Mouse (Mus musculus): ENCODE measurements around the gene Kank3. TPM values are rescaled to one million over a fixed set of nuclear protein-coding genes. Genes with fewer than 3 reads are reported as not detected.

Gene Kank3
- 2.0 TPM for total RNA-seq (2023)

DNA sequence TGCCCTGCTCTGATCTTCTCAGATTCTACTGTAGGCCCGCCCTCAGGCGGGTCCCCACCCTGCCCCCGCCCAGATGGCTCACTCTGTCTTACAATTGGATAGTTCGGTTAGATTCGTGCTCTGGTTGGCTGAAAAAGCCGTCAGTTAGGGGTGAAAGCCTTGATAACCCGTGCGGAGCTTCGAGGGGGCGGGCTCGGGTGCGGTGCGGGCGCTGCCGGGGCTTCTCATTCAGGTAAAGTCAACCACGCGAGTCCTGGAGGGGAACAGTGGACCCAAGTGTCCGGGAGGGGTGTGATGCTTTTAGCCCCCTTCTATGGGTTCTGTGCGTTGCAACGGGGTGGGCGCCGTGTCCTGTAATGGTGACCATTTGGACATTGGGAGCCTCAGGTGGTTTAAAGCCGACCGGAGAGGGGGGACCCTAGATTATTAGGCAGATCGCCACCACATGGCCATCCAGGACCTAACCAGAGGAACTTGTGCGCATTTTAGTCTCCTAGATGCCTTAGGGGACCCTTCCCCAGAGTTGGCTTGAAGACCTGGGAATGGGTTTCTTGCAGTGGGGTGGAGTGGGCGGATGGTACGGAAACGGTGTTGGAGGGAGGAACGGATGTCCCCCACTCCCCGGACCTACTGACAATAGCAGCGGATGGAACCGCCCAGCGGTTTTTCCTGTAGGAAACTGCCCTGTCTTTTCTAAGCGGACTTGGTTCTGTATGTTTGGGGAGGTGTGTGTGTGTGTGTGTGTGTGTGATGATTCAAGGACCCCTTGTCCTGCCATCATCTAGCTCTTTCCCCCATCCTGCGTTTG, at the start of gene Kank3:
Gene Kank3, plus strand, starts transcription at position 186 of the 808 bp plus-strand sequence.

DNA sequence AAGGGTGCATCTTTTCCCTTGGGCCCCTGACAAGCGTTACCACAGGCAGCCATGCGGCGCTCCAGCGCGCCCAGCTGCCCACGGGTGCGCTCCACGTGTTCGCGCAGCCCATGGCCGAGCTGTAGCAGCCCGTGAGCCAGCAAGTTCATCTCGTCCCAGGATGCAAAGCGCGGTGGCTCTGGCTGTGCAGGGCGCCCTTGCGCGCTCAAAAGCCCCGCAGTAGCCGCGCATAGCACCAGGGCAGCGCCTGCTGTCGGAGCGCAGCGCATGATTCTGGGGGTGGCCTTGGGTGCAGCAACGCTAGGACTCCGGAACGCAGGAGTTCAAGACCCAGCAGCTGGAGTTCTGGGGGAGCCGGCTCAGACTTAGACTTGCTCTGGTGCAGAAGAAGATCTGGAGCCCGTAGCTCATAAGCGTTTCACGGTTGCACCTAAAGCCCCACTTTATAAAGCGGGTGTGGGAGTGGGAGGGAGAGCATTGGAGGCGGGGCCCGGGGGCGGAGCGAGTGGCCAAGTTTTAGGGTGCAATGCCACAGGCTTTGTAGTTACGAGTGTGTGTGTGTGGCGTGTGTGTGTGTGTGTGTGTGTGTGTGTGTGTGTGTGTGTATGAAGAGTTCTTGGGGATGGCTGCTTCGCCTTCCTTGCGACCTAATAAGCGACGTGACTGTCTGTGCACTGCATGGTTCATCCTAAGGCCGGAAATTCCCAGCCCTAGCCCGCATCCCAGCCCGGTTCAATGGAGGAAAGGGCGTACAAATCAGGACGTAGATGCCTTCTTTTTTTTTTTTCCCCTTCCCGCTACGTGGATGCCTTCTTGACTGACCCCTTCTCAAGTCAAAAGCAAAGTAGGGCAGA, 29.0 kb upstream of the Kank3 start, which contains the start of gene Angptl4:
Gene Angptl4, minus strand, starts transcription at position 707 of the 854 bp plus-strand sequence.

DNA sequence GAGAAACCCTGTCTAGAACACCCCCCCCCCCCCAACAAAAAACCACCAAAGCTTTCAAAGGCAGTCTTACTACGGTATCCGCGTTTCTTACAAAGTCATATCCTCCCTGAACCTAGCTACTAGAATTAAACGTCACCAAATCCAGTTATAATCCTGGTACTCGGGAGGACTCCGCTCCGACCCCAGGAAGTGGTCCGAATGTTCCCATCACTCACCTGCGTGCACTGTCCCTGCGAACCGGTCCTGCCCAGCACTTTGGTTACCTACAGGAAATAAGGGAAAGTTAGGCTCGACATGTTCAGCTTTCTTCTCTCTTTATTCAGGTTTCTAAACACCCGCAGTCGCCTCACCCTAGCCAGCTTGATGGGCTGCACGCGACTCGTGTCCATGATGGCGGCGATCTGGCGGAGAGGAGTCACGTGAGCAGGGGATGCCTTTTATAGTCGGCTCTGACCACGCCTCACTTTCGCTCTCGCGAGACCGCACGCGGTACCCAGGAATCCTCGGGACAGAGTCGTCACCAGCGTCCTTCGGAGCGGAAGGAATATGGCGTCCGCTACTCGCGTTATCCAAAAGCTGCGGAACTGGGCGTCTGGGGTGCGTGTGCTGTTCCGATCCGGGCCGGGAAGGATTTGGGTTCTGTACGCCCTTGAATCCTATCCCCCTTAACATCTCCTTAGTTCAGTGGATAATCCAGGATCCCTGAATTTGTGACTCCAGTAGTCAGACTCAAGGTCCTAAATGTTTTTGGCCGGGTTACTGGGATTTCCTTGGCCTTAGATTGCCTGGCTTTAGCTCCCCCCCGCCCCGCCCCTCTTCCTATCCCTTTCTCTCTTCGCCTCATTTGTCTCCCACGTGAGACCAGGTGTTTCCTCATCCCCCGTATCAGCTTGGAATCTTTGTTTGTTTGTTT, 14.0 kb downstream of the Kank3 start, which contains the start of the genes Rps28 and Ndufa7:
Gene Rps28, minus strand, starts transcription at position 479 of the 913 bp plus-strand sequence.
Gene Ndufa7, plus strand, starts transcription at position 489 of the 913 bp plus-strand sequence.

DNA sequence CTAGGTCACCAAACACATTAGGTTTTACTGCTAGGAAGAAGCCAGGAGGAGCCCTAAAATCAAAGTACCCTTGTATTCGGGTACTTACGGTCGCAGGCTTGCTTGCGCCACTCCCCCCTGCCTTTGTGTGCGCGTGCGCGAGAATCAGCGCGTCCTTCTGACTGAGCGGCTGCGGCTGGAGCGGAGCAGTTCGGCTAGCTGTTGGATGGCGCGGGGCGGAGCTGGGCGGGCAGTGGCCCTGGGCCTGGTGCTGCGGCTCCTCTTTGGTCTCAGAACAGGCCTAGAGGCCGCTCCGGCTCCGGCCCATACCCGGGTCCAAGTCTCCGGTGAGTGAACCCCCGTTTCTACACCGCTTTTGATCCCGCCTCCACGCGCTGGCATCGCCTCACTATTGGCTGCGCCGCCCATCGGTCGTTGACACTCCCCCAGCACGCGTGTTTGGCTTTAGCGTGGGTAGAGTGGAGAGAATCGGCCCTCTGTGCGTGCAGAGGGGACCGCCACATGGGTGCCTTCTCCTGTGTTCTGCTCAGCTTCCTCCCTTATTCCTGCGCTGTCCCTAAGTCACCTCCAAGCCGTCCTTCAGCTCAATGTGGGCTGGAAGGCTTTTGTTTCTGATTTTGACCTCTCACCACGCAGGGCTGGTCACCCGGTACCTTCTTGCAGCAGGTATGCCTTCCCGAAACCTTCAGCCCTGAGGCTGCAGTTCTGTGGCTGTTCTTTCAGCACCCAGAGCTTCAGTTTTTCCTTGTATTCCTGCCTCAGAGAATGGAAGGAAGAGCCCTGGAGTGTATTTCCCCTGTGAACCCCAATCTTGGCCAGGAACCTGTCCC, 32.9 kb downstream of the Kank3 start, which contains the start of gene Cd320:
Gene Cd320, plus strand, starts transcription at position 126 of the 830 bp plus-strand sequence.

Other genes starting within 250 kb of the Kank3 start
- gene Zfp414, start 181.4 kb upstream of the Kank3 start, total RNA-seq (2023), result 50.5 TPM
- gene Pram1, start 172.5 kb upstream of the Kank3 start, total RNA-seq (2023), result 3.5 TPM
- gene Hnrnpm, start 123.7 kb upstream of the Kank3 start, total RNA-seq (2023), result 433 TPM
- gene March2, start 91.8 kb upstream of the Kank3 start, total RNA-seq (2023), result 60.8 TPM
- gene Rab11b, start 50.0 kb upstream of the Kank3 start, total RNA-seq (2023), result 239 TPM
- gene Angptl4, start 28.7 kb upstream of the Kank3 start, total RNA-seq (2023), result 0.73 TPM
- gene Rps28, start 14.0 kb downstream of the Kank3 start, total RNA-seq (2023), result 4,743 TPM
- 141 TPM for gene Ndufa7, start 14.1 kb downstream of the Kank3 start, total RNA-seq (2023)
- 5.4 TPM for gene Cd320, start 32.6 kb downstream of the Kank3 start, total RNA-seq (2023)
- gene Gm7029, start 63.3 kb downstream of the Kank3 start, total RNA-seq (2023), result not detected
- 8.8 TPM for gene Kifc1, start 80.1 kb downstream of the Kank3 start, total RNA-seq (2023)
- 0.76 TPM for gene Platr17, start 94.6 kb downstream of the Kank3 start, total RNA-seq (2023)
- gene Daxx, start 98.9 kb downstream of the Kank3 start, total RNA-seq (2023), result 59.3 TPM
- gene Tapbp, start 105.4 kb downstream of the Kank3 start, total RNA-seq (2023), result 295 TPM
- 30.9 TPM for gene Zbtb22, start 105.4 kb downstream of the Kank3 start, total RNA-seq (2023)
- 151 TPM for gene Rgl2, start 119.0 kb downstream of the Kank3 start, total RNA-seq (2023)
- gene Pfdn6, start 129.8 kb downstream of the Kank3 start, total RNA-seq (2023), result 53.9 TPM
- 50.8 TPM for gene Wdr46, start 130.1 kb downstream of the Kank3 start, total RNA-seq (2023)
- gene B3galt4, start 141.0 kb downstream of the Kank3 start, total RNA-seq (2023), result 12.2 TPM
- gene Vps52, start 145.3 kb downstream of the Kank3 start, total RNA-seq (2023), result 60.4 TPM
- gene Rps18, start 145.5 kb downstream of the Kank3 start, total RNA-seq (2023), result 2,154 TPM
- gene H2-K1, start 189.8 kb downstream of the Kank3 start, total RNA-seq (2023), result 5,034 TPM
- 33.7 TPM for gene Ring1, start 214.2 kb downstream of the Kank3 start, total RNA-seq (2023)
- gene H2-Ke6, start 217.5 kb downstream of the Kank3 start, total RNA-seq (2023), result 127 TPM
- 76.3 TPM for gene Slc39a7, start 221.2 kb downstream of the Kank3 start, total RNA-seq (2023)
- 107 TPM for gene Rxrb, start 221.3 kb downstream of the Kank3 start, total RNA-seq (2023)
- 34.2 TPM for gene Col11a2, start 228.9 kb downstream of the Kank3 start, total RNA-seq (2023)

Data from CD4-positive naive resting alpha-beta T cell, adult 76 days (primary cell).